Mouse (Mus musculus) intestine, postnatal 0 days (tissue): ENCODE measurements around the gene Myh15. TPM values are rescaled to one million over a fixed set of nuclear protein-coding genes. Genes with fewer than 3 reads are reported as not detected.

Experiments
- ATAC-seq: fragments of 200-750 bp; cut with Nextera tagmentation; 2 replicates; pipeline ENCODE4 v1.8.0; 2017; ENCODE audit warnings: mild to moderate bottlenecking, moderate TSS enrichment, moderate library complexity
- H3K27ac ChIP-seq: fragments of 300-500 bp; sonication (generic); 2 replicates; pipeline ENCODE4 v1.5.1; 2014; ENCODE audit warnings: mild to moderate bottlenecking, low read depth, low read length, moderate library complexity
- H3K27me3 ChIP-seq: fragments of 300-500 bp; sonication (generic); replicated peaks from 2 replicates; pipeline ENCODE4 v1.6.1; 2014; ENCODE audit warnings: low read length, mixed read lengths; ENCODE audit not compliant: control insufficient read depth, insufficient read depth
- H3K36me3 ChIP-seq: fragments of 300-500 bp; sonication (generic); 2 replicates; pipeline ENCODE4 v1.6.1; 2014; ENCODE audit warnings: mild to moderate bottlenecking, moderate library complexity; ENCODE audit not compliant: control insufficient read depth, insufficient read depth
- H3K4me1 ChIP-seq: fragments of 300-500 bp; sonication (generic); replicated peaks from 2 replicates; pipeline ENCODE4 v1.6.1; 2014; ENCODE audit warnings: antibody characterized with exemption, low read length, mixed read lengths; ENCODE audit not compliant: control insufficient read depth, insufficient read depth
- H3K4me2 ChIP-seq: fragments of 300-500 bp; sonication (generic); replicated peaks from 2 replicates; pipeline ENCODE4 v1.6.1; 2014; ENCODE audit warnings: low read depth, mild to moderate bottlenecking, moderate library complexity
- H3K4me3 ChIP-seq: fragments of 300-500 bp; sonication (generic); 2 replicates; pipeline ENCODE4 v1.5.1; 2014; ENCODE audit warnings: low read depth, low read length
- H3K9ac ChIP-seq: fragments of 300-500 bp; sonication (generic); 2 replicates; pipeline ENCODE4 v1.6.1; 2014; ENCODE audit warnings: mild to moderate bottlenecking, low read depth, low read length
- H3K9me3 ChIP-seq: fragments of 300-500 bp; sonication (generic); 2 replicates; pipeline ENCODE4 v1.6.1; 2016; ENCODE audit warnings: mixed run types; ENCODE audit not compliant: control insufficient read depth
- CTCF ChIP-seq: sonication (generic); IDR thresholded peaks from 2 replicates; pipeline ENCODE4 v1.5.1; 2016; ENCODE audit warnings: low read depth, mild to moderate bottlenecking, control low read depth, antibody characterized with exemption, moderate library complexity
- WGBS: fragments of 180-500 bp; shearing (Covaris S2); extraction: QIAGEN DNeasy Blood & Tissue Kit; methylation state at CpG from one replicate; pipeline ENCODE4 v1.1.7; 2014; 5-methylcytosine and 5-hydroxymethylcytosine counted together
- polyA plus RNA-seq: library from polyadenylated mRNA; unstranded; fragments of >200 nt; fragmentation: Nextera tagmentation; extraction: Ambion mirVana; gene quantifications from 2 replicates; pipeline ENCODE4 v1.2.1, GENCODE M21; 2015

Gene Myh15
- polyA plus RNA-seq, result not detected in 2 replicates

DNA sequence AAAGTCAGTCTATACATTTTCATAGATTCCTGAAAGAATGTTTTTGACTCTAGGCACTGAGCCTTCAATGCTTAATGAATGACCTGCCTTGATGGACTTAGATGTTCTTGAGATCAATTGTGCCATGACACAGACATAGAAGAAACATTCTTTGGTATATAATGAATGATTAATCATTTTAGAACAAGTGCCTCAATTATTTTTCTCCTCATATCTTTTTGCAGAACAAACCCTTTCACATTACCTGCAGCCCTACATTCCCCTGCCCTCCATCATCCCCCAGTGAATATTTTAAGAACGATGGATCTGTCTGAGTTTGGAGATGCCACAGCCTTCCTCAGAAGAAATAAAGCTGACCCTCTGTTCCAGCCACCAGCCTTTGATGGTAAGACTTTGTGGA, at the start of gene Myh15:
TSS of gene Myh15 (plus strand) at position 301 of the 400 bp plus-strand sequence.
- Histone ChIP-seq H3K4me2 (no peak within 1 kb of the TSS), H3K27ac (no peak within 1 kb of the TSS), H3K9me3 (no peaks in the 10 kb centered on the region), H3K4me1 (no peaks in the 10 kb centered on the region), H3K27me3 (no peaks in the 10 kb centered on the region), H3K4me3 (no peak within 1 kb of the TSS), H3K36me3 (no peaks in the 10 kb centered on the region), H3K9ac (no peak within 1 kb of the TSS)
- ATAC-seq, result no peak
- no peak for TF ChIP-seq CTCF
- WGBS, result 94% methylated on average over 1 of the region's 1 CpGs

DNA sequence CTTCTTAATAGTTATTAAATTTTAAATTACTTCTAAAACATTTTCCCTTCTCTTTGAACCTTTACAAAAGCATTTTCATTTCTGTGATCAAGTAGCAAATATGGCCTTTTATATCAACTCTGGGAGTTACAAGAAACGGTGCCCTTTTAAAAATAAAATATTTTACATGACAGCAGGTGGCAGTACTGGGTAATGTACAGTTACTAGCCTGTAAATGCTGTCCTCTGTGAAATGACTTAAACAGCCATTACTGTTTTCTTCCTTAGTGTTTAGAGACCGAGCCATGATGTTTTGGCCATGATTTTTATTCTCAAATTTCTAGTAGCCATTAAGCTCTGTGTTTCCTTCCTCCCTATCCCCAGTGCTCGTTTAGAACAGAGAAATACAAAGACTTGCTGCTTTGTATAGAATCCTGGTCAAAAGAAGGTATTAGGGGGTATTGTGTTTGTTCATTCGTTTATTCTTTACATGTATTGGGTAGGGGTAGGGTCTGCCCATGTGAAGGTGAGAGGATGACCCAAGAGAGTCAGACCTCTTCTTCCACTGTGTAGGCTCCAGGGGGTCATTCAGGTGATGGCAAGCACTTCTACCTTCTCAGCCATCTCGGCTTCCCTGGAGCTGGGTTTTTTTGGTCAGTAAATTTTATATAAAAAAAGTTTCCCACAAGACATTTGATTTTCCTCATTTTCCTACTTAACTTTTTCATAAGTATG, 40.5 kb upstream of the Myh15 start:
- Histone ChIP-seq H3K9me3 (no peaks in the 10 kb centered on the region), H3K9ac (no peak overlapping the region), H3K27ac (no peak overlapping the region), H3K4me3 (no peak overlapping the region), H3K4me1 (no peaks in the 10 kb centered on the region), H3K27me3 (no peaks in the 10 kb centered on the region), H3K36me3 (peaks cover 10% of the 10 kb centered on the region), H3K4me2 (no peak overlapping the region)
- peak; percentile 62 for TF ChIP-seq CTCF
- ATAC-seq, result no peak
- WGBS, result 81% methylated on average over 5 of the region's 5 CpGs

GRCm38 (mm10) chr16:49035852-49036251, 21.4 kb upstream of the Myh15 start:
- no peak for TF ChIP-seq CTCF
- no peak overlapping the region for H3K4me3 ChIP-seq
- H3K9ac ChIP-seq, result no peak overlapping the region
- no peaks in the 10 kb centered on the region for H3K9me3 ChIP-seq
- H3K4me1 ChIP-seq, result no peaks in the 10 kb centered on the region
- no peak overlapping the region for H3K4me2 ChIP-seq
- H3K27ac ChIP-seq, result no peak overlapping the region
- H3K36me3 ChIP-seq, result no peaks in the 10 kb centered on the region
- H3K27me3 ChIP-seq, result no peaks in the 10 kb centered on the region
- ATAC-seq, result no peak
- WGBS, result 78% methylated on average over 4 of the region's 4 CpGs

- ATAC-seq, result no peak
- Histone ChIP-seq H3K9ac (no peak overlapping the region), H3K36me3 (no peaks in the 10 kb centered on the region), H3K4me2 (no peak overlapping the region), H3K9me3 (no peaks in the 10 kb centered on the region), H3K27me3 (no peaks in the 10 kb centered on the region), H3K4me1 (no peaks in the 10 kb centered on the region), H3K27ac (no peak overlapping the region), H3K4me3 (no peak overlapping the region)
- no peak for TF ChIP-seq CTCF
- WGBS, result 77% methylated on average over 4 of the region's 4 CpGs
These were observed 19.5 kb upstream of the Myh15 start for GRCm38 (mm10) chr16:49037771-49038170.

DNA sequence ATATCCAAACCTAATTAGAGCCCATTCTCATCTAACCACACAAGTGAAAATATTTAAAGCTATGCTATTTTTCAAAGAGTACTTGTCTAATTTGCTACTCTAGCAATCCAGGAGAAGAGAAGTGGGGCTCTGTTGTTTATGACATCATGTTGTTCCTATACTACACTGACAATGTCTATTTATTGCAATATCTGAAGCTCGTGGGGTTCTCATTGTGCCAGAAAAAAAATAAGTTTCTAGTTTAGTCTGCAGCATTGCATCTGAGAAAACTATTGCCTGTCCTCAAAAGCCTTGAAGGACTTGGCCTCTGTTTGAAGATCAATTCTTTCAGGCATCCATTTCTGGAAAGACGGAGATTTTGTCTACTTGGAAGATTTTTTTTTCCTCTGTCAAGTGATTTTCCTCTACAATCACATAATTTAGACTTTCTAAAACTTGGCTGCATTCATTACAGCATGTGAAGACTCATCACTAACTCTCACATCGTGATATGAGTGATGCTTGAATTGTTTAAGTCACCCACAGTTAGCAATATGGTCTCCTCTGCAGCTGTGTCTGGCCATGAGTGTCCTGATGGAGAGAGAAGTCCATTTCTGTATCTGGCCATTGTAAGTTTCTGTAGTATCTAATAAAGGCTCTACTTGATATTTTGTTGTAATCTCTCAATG, 16.6 kb upstream of the Myh15 start:
- no peak overlapping the region for H3K27ac ChIP-seq
- no peak overlapping the region for H3K9ac ChIP-seq
- no peak overlapping the region for H3K4me3 ChIP-seq
- H3K27me3 ChIP-seq, result no peaks in the 10 kb centered on the region
- no peaks in the 10 kb centered on the region for H3K9me3 ChIP-seq
- WGBS, result 77% methylated on average over 3 of the region's 3 CpGs
- no peaks in the 10 kb centered on the region for H3K4me1 ChIP-seq
- TF ChIP-seq CTCF, result no peak
- no peaks in the 10 kb centered on the region for H3K36me3 ChIP-seq
- no peak overlapping the region for H3K4me2 ChIP-seq
- no peak for ATAC-seq

DNA sequence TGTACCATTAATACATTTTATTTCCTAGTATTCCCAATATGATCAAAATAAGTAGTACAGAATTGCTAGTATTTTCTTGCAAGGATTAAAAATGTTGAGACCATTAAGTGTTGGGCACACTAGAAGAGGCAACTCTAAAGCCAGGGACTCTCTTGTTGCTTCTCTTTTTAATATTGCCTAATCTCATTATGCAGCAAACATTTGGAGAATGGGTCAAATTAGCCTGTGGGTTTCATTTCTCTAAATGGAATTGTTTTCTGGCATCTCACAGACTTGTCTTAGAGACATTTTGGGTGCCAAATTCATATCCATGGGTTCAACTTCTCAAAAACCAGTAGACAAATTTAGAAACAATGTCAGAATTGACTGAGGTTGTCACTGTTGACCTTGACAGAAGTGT, 8.1 kb upstream of the Myh15 start:
- no peak for TF ChIP-seq CTCF
- Histone ChIP-seq H3K36me3 (no peaks in the 10 kb centered on the region), H3K27me3 (no peaks in the 10 kb centered on the region), H3K9ac (no peak overlapping the region), H3K4me3 (no peak overlapping the region), H3K27ac (no peak overlapping the region), H3K4me1 (no peaks in the 10 kb centered on the region), H3K4me2 (no peak overlapping the region), H3K9me3 (no peaks in the 10 kb centered on the region)
- ATAC-seq, result no peak
